Mouse (Mus musculus) retina, embryonic 14.5 days (tissue): ENCODE data around the gene Sox6.
A peak's percentile ranks its signal among the peaks of the same experiment; 100 is the strongest.

Experiments used
- DNase-seq: peaks from one replicate; pipeline ENCODE4 v3.0.0-alpha.2; 2015; ENCODE audit warnings: low spot score

Gene Sox6

GRCm38 (mm10) chr7:115750275-115750825 lies 288.2 kb downstream of the Sox6 start:
- peak; percentile 21 for DNase-seq

- DNase-seq: peak; percentile 27
Observed at GRCm38 (mm10) chr7:115747541-115747940, 291.1 kb downstream of the Sox6 start.

- DNase-seq: no peak
Observed at GRCm38 (mm10) chr7:115745672-115746253, 292.8 kb downstream of the Sox6 start.

- no peak for DNase-seq
Observed at GRCm38 (mm10) chr7:115734137-115734536, 304.5 kb downstream of the Sox6 start.

GRCm38 (mm10) chr7:115732824-115733223 lies 305.8 kb downstream of the Sox6 start:
- DNase-seq: no peak

GRCm38 (mm10) chr7:115726776-115727175 lies 311.8 kb downstream of the Sox6 start:
- no peak for DNase-seq

GRCm38 (mm10) chr7:115724404-115724803 lies 314.2 kb downstream of the Sox6 start:
- no peak for DNase-seq

GRCm38 (mm10) chr7:115721624-115722540 lies 316.7 kb downstream of the Sox6 start:
- peak; percentile 45 for DNase-seq

GRCm38 (mm10) chr7:115719791-115720190 lies 318.8 kb downstream of the Sox6 start:
- DNase-seq: no peak

GRCm38 (mm10) chr7:115706141-115706540 lies 332.5 kb downstream of the Sox6 start:
- DNase-seq: no peak

GRCm38 (mm10) chr7:115698105-115698504 lies 340.5 kb downstream of the Sox6 start:
- no peak for DNase-seq

- no peak for DNase-seq
Observed at GRCm38 (mm10) chr7:115693206-115693605, 345.4 kb downstream of the Sox6 start.

GRCm38 (mm10) chr7:115691091-115691490 lies 347.5 kb downstream of the Sox6 start:
- no peak for DNase-seq

- DNase-seq: no peak
Observed at GRCm38 (mm10) chr7:115686687-115687086, 351.9 kb downstream of the Sox6 start.

- DNase-seq: no peak
Observed at GRCm38 (mm10) chr7:115684142-115684541, 354.5 kb downstream of the Sox6 start.

- DNase-seq: no peak
Observed at GRCm38 (mm10) chr7:115671749-115672148, 366.8 kb downstream of the Sox6 start.

- DNase-seq: no peak
Observed at GRCm38 (mm10) chr7:115671272-115671671, 367.3 kb downstream of the Sox6 start.

- no peak for DNase-seq
Observed at GRCm38 (mm10) chr7:115669207-115670004, 369.2 kb downstream of the Sox6 start.

GRCm38 (mm10) chr7:115666686-115667382 lies 371.8 kb downstream of the Sox6 start:
- DNase-seq: no peak

- no peak for DNase-seq
Observed at GRCm38 (mm10) chr7:115663399-115663798, 375.2 kb downstream of the Sox6 start.

GRCm38 (mm10) chr7:115662121-115662520 lies 376.5 kb downstream of the Sox6 start:
- DNase-seq: no peak

GRCm38 (mm10) chr7:115646696-115647095 lies 391.9 kb downstream of the Sox6 start:
- no peak for DNase-seq
